10 mouse cellular contexts compared by ENCODE assay signal in the genomic region with DNA sequence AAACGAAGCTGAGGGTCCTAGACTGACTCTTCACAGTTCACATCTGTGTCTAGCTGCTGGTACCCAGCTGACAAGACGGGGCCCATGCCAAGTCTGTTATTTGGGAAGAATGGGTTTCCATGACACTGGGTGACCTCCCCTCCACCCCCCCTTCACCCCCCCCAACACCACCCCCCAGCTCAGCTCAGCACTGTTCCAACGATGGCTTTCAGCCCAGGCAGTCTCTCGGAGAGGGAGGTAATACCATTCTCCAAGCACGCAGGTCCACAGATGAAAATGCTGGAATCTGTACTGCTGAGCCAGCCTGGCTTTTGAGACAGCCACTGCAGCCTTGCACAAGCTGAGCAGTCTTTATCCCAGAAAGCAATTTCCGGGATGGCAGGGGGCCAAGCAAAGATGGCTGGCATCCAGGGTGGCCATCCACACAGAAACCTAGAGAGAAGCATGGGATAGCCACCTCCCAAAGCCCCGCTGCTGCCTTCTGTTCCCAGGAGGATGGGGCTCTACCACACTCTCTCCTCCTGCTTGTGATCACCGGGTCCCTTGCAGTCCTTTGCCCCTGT. TPM values are rescaled to one million over a fixed set of nuclear protein-coding genes. Genes with fewer than 3 reads are reported as not detected.
DNase-seq lines count a peak whose midpoint lies in the region; ATAC-seq lines count a peak whose summit lies in the region.
"Had no signal": no experiment of that assay in that cellular context is flagged by ENCODE, and none has a peak within 500 bp of the region (broad histone marks: within the 10 kb centered on the region; RNA-seq: fewer than 3 reads in every experiment).

No protein-coding gene starts in this region.

- no peaks in the 10 kb centered on the region for H3K36me3 ChIP-seq in midbrain, embryonic 13.5 days
- no peaks in the 10 kb centered on the region for H3K36me3 ChIP-seq in midbrain, embryonic 11.5 days (ENCODE audit: control insufficient read depth, insufficient read depth, low read length)
- H3K36me3 ChIP-seq in limb, embryonic 10.5 days: no peaks in the 10 kb centered on the region
- H3K36me3 ChIP-seq: midbrain, embryonic 12.5 days had no signal

- peak; percentile 88 for ATAC-seq in midbrain, embryonic 13.5 days
- ATAC-seq in midbrain, embryonic 11.5 days (ENCODE audit: low FRiP score): no peak
- peak; percentile 78 for ATAC-seq in frontal cortex, adult (ENCODE audit: low TSS enrichment)
- no peak for ATAC-seq in CD4-positive, CD25-positive, alpha-beta regulatory T cell, adult 4 months
- ATAC-seq in granulocyte monocyte progenitor cell, adult 5-6 weeks (replicated peaks; ENCODE audit: poor library complexity, severe bottlenecking): no peak

- peak overlapping the region; percentile 58 for H3K27ac ChIP-seq in midbrain, embryonic 13.5 days
- H3K27ac ChIP-seq in midbrain, embryonic 11.5 days (ENCODE audit: low read depth, low read length): no peak overlapping the region
- H3K27ac ChIP-seq in limb, embryonic 10.5 days: no peak overlapping the region
- H3K27ac ChIP-seq: midbrain, embryonic 12.5 days had no signal

- no peaks in the 10 kb centered on the region for H3K9me3 ChIP-seq in midbrain, embryonic 13.5 days
- no peaks in the 10 kb centered on the region for H3K9me3 ChIP-seq in midbrain, embryonic 11.5 days (ENCODE audit: control insufficient read depth, low read length)
- H3K9me3 ChIP-seq in limb, embryonic 10.5 days (replicated peaks): no peaks in the 10 kb centered on the region
- H3K9me3 ChIP-seq: midbrain, embryonic 12.5 days had no signal

- WGBS in midbrain, embryonic 13.5 days: 44% methylated on average over 8 of the region's 8 CpGs
- WGBS in midbrain, embryonic 11.5 days: 63% methylated on average over 8 of the region's 8 CpGs
- WGBS in limb, embryonic 10.5 days: 80% methylated on average over 8 of the region's 8 CpGs

- peaks cover 19% of the 10 kb centered on the region for H3K4me1 ChIP-seq in midbrain, embryonic 13.5 days (replicated peaks)
- H3K4me1 ChIP-seq in midbrain, embryonic 11.5 days (ENCODE audit: control insufficient read depth, insufficient read depth, low read length): no peaks in the 10 kb centered on the region
- peaks cover 18% of the 10 kb centered on the region for H3K4me1 ChIP-seq in limb, embryonic 10.5 days

- H3K4me2 ChIP-seq in midbrain, embryonic 13.5 days (replicated peaks): no peak overlapping the region
- H3K4me2 ChIP-seq in midbrain, embryonic 11.5 days: no peak overlapping the region
- H3K4me2 ChIP-seq: midbrain, embryonic 12.5 days had no signal

- H3K9ac ChIP-seq in midbrain, embryonic 13.5 days (replicated peaks): no peak overlapping the region
- H3K9ac ChIP-seq in midbrain, embryonic 11.5 days (ENCODE audit: low read length): no peak overlapping the region
- H3K9ac ChIP-seq: midbrain, embryonic 12.5 days had no signal

- no peak overlapping the region for H3K4me3 ChIP-seq in midbrain, embryonic 13.5 days (replicated peaks)
- H3K4me3 ChIP-seq in midbrain, embryonic 11.5 days (ENCODE audit: low read depth, low read length): no peak overlapping the region
- no peak overlapping the region for H3K4me3 ChIP-seq in limb, embryonic 10.5 days
- H3K4me3 ChIP-seq: midbrain, embryonic 12.5 days had no signal

- peak; percentile 55 for DNase-seq in adrenal gland, postnatal 25 days
- DNase-seq in adrenal gland, postnatal 4 days (ENCODE audit: low spot score in 2 of 2): no peak
- DNase-seq in midbrain, embryonic 11.5 days (ENCODE audit: low spot score, missing footprints): no peak
- DNase-seq in limb, embryonic 10.5 days (ENCODE audit: low spot score): peak; percentile 24

- H3K27me3 ChIP-seq in midbrain, embryonic 13.5 days: no peaks in the 10 kb centered on the region
- no peaks in the 10 kb centered on the region for H3K27me3 ChIP-seq in midbrain, embryonic 11.5 days (ENCODE audit: control insufficient read depth, insufficient read depth, low read length)
- H3K27me3 ChIP-seq in limb, embryonic 10.5 days (ENCODE audit: low read depth, poor library complexity, severe bottlenecking): no peaks in the 10 kb centered on the region
- H3K27me3 ChIP-seq: midbrain, embryonic 12.5 days had no signal

RNA-seq across cellular contexts. Expression of a gene that starts 1.2 kb away (rescaled TPM):
- total RNA-seq in adrenal gland, postnatal 25 days (2021): not detected in 2 replicates
- total RNA-seq in adrenal gland, postnatal 4 days (2021): under 1 TPM; 0.20 to 0.59 TPM
- polyA plus RNA-seq in midbrain, embryonic 13.5 days (2015; fragmentation: Nextera tagmentation; extraction: Ambion mirVana): 0.43 and 0.53 TPM in 2 replicates
- polyA plus RNA-seq in midbrain, embryonic 11.5 days (2014; fragmentation: Nextera tagmentation; extraction: Ambion mirVana): 0.05 TPM in 1 of 2 replicates, not detected in the other
- polyA plus RNA-seq in limb, embryonic 10.5 days (2016; fragmentation: Nextera tagmentation; extraction: Ambion mirVana): not detected in 2 replicates
- polyA plus RNA-seq in CD4-positive, CD25-positive, alpha-beta regulatory T cell, adult 4 months (2017; shearing (Covaris generic)): 10 to 100 TPM; 13.5 to 16.6 TPM
- 0.19 TPM in 1 of 2 replicates, not detected in the other for total RNA-seq in granulocyte monocyte progenitor cell, adult 5-6 weeks (2014; fragmentation: Nextera tagmentation)
- total RNA-seq in granulocyte monocyte progenitor cell, adult 5-6 weeks (2017): 0.10 and 0.13 TPM in 2 replicates
- polyA plus RNA-seq: heart, embryonic 14.5 days had no signal

RNA-seq across cellular contexts. Expression of a gene that starts 41.3 kb away (rescaled TPM):
- total RNA-seq in adrenal gland, postnatal 25 days (2021): 104 and 106 TPM in 2 replicates
- 10 to 100 TPM; 71.6 to 78.9 TPM for total RNA-seq in adrenal gland, postnatal 4 days (2021)
- 5.2 and 5.6 TPM in 2 replicates for polyA plus RNA-seq in midbrain, embryonic 13.5 days (2015; fragmentation: Nextera tagmentation; extraction: Ambion mirVana)
- 2.0 and 2.1 TPM in 2 replicates for polyA plus RNA-seq in midbrain, embryonic 11.5 days (2014; fragmentation: Nextera tagmentation; extraction: Ambion mirVana)
- polyA plus RNA-seq in limb, embryonic 10.5 days (2016; fragmentation: Nextera tagmentation; extraction: Ambion mirVana): 5.7 and 10.2 TPM in 2 replicates
- 1 to 10 TPM in 1 of 2 experiments, under 1 TPM in 1; 0.49 to 1.4 TPM for polyA plus RNA-seq in CD4-positive, CD25-positive, alpha-beta regulatory T cell, adult 4 months (2017; shearing (Covaris generic))
- not detected in 2 replicates for total RNA-seq in granulocyte monocyte progenitor cell, adult 5-6 weeks (2014; fragmentation: Nextera tagmentation)
- not detected in 2 replicates for total RNA-seq in granulocyte monocyte progenitor cell, adult 5-6 weeks (2017)

Comparison
In these comparisons a context has a peak if more than half of its experiments do, and no peak if none do; other contexts are left out.
1. DNase-seq: peak in adrenal gland, postnatal 25 days (single experiment) and limb, embryonic 10.5 days (single experiment); none in adrenal gland, postnatal 4 days (0 of 2) and midbrain, embryonic 11.5 days (single experiment).
2. ATAC-seq: peak in midbrain, embryonic 13.5 days (single experiment) and frontal cortex, adult (single experiment); none in midbrain, embryonic 11.5 days (single experiment), CD4-positive, CD25-positive, alpha-beta regulatory T cell, adult 4 months (single experiment) and granulocyte monocyte progenitor cell, adult 5-6 weeks (single experiment).